Mouse (Mus musculus) midbrain, embryonic 13.5 days (tissue): ENCODE measurements around the gene Tssk1. TPM values are rescaled to one million over a fixed set of nuclear protein-coding genes. Genes with fewer than 3 reads are reported as not detected.

Source experiments
- ATAC-seq: fragments of 200-750 bp; cut with Nextera tagmentation; 2 replicates; pipeline ENCODE4 v1.8.0; 2017; ENCODE audit warnings: mild to moderate bottlenecking, moderate TSS enrichment, moderate library complexity
- H3K27ac ChIP-seq: fragments of 300-500 bp; sonication (generic); 2 replicates; pipeline ENCODE4 v1.5.1; 2015; ENCODE audit warnings: inconsistent platforms, mild to moderate bottlenecking, moderate library complexity
- H3K27me3 ChIP-seq: fragments of 300-500 bp; sonication (generic); 2 replicates; pipeline ENCODE4 v1.6.1; 2015; ENCODE audit warnings: mild to moderate bottlenecking, inconsistent platforms
- H3K36me3 ChIP-seq: fragments of 300-500 bp; sonication (generic); 2 replicates; pipeline ENCODE4 v1.6.1; 2015; ENCODE audit warnings: mild to moderate bottlenecking, inconsistent platforms
- H3K4me1 ChIP-seq: fragments of 300-500 bp; sonication (generic); replicated peaks from 2 replicates; pipeline ENCODE4 v1.6.1; 2015; ENCODE audit warnings: inconsistent platforms
- H3K4me2 ChIP-seq: fragments of 300-500 bp; sonication (generic); replicated peaks from 2 replicates; pipeline ENCODE4 v1.6.1; 2015; ENCODE audit warnings: moderate library complexity, mild to moderate bottlenecking, inconsistent platforms
- H3K4me3 ChIP-seq: fragments of 300-500 bp; sonication (generic); replicated peaks from 2 replicates; pipeline ENCODE4 v1.5.1; 2015; ENCODE audit warnings: mild to moderate bottlenecking, inconsistent platforms
- H3K9ac ChIP-seq: fragments of 300-500 bp; sonication (generic); replicated peaks from 2 replicates; pipeline ENCODE4 v1.6.1; 2015; ENCODE audit warnings: mild to moderate bottlenecking, inconsistent platforms
- H3K9me3 ChIP-seq: fragments of 300-500 bp; sonication (generic); 2 replicates; pipeline ENCODE4 v1.6.1; 2016; ENCODE audit warnings: mild to moderate bottlenecking, inconsistent platforms
- WGBS: fragments of 180-500 bp; shearing (Covaris S2); methylation state at CpG from one replicate; pipeline ENCODE4 v1.1.7; 2015; 5-methylcytosine and 5-hydroxymethylcytosine counted together
- polyA plus RNA-seq: library from polyadenylated mRNA; unstranded; fragments of >200 nt; fragmentation: Nextera tagmentation; extraction: Ambion mirVana; gene quantifications from 2 replicates; pipeline ENCODE4 v1.2.1, GENCODE M21; 2015

Tssk1 gene
- polyA plus RNA-seq, 1 experiment from 2014 or later: 0.07 TPM

DNA sequence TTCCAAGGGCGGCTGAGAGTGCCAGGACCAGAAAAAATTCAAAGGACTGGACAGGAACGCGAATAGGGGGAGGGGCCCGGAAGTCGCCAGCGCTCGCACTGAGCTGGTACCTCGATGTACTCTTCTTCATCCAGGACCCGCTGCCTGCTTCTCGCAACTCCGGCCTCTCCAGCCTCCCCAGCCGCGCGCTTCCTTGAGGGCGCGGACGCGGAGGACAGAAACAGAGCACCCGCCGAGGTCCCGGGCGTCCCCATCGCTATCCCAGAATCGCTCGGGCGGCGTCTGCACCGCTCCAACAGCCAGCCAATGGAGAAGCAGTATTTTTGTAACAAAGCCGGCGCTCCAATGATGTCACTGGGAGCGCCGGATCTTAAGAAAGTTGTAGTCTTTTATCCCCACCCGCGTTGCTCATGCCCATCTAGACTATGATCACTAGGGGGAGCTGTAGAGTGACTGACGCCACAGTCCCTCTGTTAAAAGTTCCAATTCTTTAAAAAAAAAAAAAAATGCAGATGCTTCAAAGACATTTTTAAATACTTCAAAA lies 17.1 kb downstream of the Tssk1 start, which contains the start of gene Ess2:
Ess2 (minus strand) TSS at position 297 of the 544 bp plus-strand sequence.
- H3K4me1 ChIP-seq: peaks cover 25% of the 10 kb centered on the region
- peak; percentile 92 for ATAC-seq
- H3K9ac ChIP-seq: peak within 1 kb of the TSS; percentile 85
- peak within 1 kb of the TSS; percentile 73; the same call in 1 of the 2 replicates for H3K27ac ChIP-seq
- peaks cover 34% of the 10 kb centered on the region for H3K36me3 ChIP-seq
- under 1% methylated on average over 35 of the region's 35 CpGs for WGBS
- peak within 1 kb of the TSS; percentile 85 for H3K4me2 ChIP-seq
- no peaks in the 10 kb centered on the region for H3K9me3 ChIP-seq
- peaks cover 45% of the 10 kb centered on the region for H3K27me3 ChIP-seq
- peak within 1 kb of the TSS; percentile 83 for H3K4me3 ChIP-seq

DNA sequence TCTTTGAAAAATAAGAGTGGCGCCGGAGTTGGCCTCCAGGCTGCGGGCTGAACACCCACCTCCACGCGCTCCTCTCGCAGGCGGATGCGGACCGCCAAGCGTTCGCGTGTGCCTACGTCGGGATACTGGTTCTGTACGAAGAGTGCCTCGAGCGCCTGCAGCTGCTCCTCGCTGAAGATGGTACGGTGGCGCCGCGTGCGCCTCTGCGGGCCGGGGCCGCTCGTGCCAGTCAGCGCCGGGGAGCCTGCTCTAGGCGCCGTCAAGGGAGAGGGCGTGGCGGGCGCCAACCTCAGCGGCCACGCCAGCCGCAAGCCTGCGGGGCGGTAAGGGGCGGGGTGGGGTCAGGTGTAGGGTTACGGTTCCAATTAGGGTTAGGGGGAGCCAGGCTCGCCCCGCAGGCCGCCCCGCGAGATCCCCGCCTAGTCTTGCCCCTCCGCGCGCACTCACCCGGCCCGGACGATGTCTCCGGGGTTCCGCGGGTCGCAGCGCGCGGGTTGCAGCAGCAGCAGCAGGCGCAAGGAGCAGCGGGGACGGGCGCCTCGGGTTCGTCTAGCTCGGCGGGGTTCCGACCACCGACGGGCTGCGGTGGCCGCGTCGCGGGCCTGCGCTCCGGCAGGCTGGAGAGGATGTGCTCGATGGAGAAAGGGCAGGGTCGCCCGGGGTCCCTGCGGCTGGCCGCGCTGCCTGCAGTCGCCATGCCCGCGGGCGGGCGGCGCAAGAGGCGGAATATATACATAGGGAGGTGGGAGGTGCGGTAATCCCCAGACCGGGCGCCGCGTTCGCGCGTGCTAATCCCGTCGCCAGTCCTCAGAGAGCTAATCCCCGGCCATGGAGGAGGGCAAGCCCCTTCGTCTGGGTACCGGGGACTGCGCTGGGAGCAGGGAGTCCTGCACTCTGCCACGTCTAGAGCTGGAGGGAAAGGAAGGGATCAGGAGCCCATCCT lies 20.6 kb downstream of the Tssk1 start, which contains the start of gene Gsc2:
Gsc2 (minus strand) TSS at position 753 of the 943 bp plus-strand sequence.
- Histone ChIP-seq H3K9ac (peak within 1 kb of the TSS; percentile 59), H3K4me2 (peak within 1 kb of the TSS; percentile 53), H3K4me1 (peaks cover 25% of the 10 kb centered on the region), H3K9me3 (no peaks in the 10 kb centered on the region), H3K27me3 (peaks cover 76% of the 10 kb centered on the region), H3K36me3 (no peaks in the 10 kb centered on the region), H3K4me3 (peak within 1 kb of the TSS; percentile 39), H3K27ac (no peak within 1 kb of the TSS)
- under 1% methylated on average over 106 of the region's 106 CpGs for WGBS
- ATAC-seq: peak; percentile 17; the same call in 1 of the 2 replicates

DNA sequence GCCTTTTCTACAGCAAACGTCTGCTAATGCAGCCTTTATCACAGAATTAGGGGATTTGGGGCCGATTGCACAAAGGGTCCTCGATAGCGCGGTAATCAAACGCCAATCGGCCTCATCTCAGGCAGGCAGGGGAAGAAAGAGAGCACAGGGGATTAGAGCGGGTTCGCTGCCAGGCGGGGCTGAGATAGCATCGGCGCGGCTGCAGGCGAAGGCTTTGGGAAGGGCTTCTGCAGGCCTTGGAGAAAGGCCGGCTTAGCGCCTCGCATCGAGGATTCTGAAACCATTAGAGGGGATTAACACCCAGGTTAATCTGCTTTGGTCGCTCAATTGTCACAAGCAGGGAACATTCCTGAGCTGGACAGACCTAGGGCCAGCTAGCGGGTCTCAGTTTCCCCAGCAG lies 26.6 kb downstream of the Tssk1 start:
- peaks cover 38% of the 10 kb centered on the region for H3K27me3 ChIP-seq
- H3K36me3 ChIP-seq: peaks cover 12% of the 10 kb centered on the region
- peak overlapping the region; percentile 97 for H3K4me2 ChIP-seq
- peak overlapping the region; percentile 72 for H3K4me3 ChIP-seq
- peaks cover 32% of the 10 kb centered on the region for H3K4me1 ChIP-seq
- WGBS: 2% methylated on average over 20 of the region's 20 CpGs
- H3K27ac ChIP-seq: peak overlapping the region; percentile 91
- no peaks in the 10 kb centered on the region for H3K9me3 ChIP-seq
- H3K9ac ChIP-seq: peak overlapping the region; percentile 71
- 0 out of 2 replicates have a peak, but pooled peaks have one; percentile 9 for ATAC-seq

DNA sequence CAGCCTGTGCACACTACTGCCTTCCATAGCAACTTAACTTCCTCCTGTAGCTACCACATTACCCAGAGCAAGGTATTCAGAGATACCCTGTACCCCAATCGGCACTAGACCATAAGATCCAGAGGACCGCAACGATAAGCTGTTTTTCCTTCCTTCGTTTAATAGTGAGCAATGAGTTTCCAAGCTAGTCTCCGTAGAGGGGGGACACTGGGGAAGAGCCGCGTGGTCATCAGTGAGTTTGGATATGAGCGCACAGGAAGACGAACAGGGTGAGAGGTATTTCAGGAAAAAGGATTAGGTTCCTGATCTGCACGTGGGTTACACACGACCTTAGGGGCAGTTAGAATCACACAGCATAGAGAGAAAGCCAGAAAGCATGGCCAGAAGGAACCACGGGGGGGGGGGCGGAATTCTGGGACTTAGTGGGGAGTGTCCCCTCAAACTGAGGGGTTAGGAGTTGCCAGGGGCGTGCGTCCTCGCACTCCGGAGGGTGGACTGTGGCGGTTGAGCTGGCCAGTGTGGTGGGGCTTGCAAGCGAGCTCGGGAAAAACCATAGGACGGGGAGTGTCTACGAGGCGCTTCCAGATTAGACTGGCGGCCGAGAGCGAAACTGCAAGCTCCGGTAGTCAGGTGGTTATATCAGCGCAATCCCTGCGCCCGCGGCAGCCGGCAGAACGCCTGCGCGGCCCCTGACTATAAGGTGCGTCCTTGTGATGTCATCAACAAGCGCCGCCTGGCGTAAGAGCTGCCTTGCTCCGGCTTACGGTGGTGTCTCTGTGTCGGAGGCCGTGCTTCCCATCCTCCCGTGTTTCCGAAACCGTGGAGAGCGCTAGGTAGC lies 27.5 kb downstream of the Tssk1 start:
- H3K9ac ChIP-seq: peak overlapping the region; percentile 90
- peaks cover 21% of the 10 kb centered on the region for H3K36me3 ChIP-seq
- H3K4me2 ChIP-seq: peak overlapping the region; percentile 97
- 1% methylated on average over 47 of the region's 47 CpGs for WGBS
- no peaks in the 10 kb centered on the region for H3K9me3 ChIP-seq
- H3K27me3 ChIP-seq: peaks cover 28% of the 10 kb centered on the region
- ATAC-seq: peak; percentile 94
- peaks cover 39% of the 10 kb centered on the region for H3K4me1 ChIP-seq
- peak overlapping the region; percentile 72 for H3K4me3 ChIP-seq
- H3K27ac ChIP-seq: peak overlapping the region; percentile 91

DNA sequence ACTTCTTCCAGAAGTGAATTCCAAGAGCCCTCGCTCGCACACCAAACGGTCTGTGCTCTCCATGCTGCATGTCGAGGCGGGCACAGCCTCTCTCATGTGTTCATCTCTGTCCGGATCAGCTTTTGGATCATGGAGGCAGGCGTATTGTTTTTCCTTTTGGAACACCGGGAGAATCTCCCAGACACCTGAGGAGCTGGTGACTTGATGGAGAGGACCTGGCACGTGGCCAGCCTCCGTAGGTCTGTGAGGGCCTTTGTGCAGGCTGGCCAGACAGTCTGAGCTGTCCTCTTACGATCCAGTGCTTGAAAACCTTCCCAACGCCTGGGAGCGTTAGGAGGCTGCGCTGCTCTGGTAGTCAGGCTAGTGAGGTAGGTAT lies 28.1 kb downstream of the Tssk1 start:
- peak; percentile 35 for ATAC-seq
- H3K27ac ChIP-seq: peak overlapping the region; percentile 91
- under 1% methylated on average over 14 of the region's 14 CpGs for WGBS

DNA sequence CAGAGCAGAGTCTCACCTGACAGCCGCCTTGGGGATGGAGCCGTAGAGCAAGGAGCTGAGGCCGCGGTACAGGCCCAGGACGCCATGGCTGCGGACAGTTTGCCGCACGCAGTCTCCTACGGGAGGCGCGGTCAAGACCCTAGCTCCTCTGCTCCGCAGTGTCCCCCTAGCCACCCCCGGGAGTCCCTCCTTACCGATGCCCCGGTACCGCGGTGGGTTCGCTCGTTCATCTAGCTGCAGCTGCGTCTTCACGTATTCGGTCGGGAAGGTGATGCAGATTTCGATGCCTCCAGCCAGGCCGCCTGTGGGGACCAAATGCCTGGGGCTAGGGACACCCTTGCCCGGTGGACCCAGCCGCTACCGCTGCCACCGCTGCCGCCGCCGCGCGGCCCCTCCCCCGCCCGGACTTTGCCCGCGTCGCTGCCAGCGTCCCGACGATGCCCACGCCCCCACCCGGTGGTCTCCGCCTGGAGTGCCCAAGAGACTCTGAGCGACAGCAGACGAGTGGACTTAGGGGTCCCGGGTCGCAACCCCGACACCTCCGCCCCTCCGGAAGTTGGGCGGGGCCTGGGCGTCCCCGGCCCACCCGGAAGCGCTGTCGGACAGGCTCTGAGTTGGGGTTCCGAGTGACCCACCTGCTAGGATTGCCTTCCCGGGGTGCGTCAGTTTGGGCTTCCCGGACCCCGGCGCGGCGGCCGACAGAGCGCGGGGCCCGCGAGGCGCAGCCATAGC lies 33.5 kb downstream of the Tssk1 start:
- Histone ChIP-seq H3K4me2 (peak overlapping the region; percentile 88), H3K27me3 (no peaks in the 10 kb centered on the region), H3K4me1 (peaks cover 34% of the 10 kb centered on the region), H3K9me3 (no peaks in the 10 kb centered on the region), H3K9ac (peak overlapping the region; percentile 92), H3K36me3 (peaks cover 21% of the 10 kb centered on the region), H3K27ac (peak overlapping the region; percentile 89), H3K4me3 (peak overlapping the region; percentile 66)
- peak; percentile 57 for ATAC-seq
- under 1% methylated on average over 70 of the region's 72 CpGs for WGBS

More for the DNA sequence above, 28.1 kb downstream of the Tssk1 start:
- peaks cover 21% of the 10 kb centered on the region for H3K36me3 ChIP-seq
- H3K4me2 ChIP-seq: peak overlapping the region; percentile 97
- H3K4me1 ChIP-seq: peaks cover 45% of the 10 kb centered on the region
- peak overlapping the region; percentile 72 for H3K4me3 ChIP-seq
- peaks cover 22% of the 10 kb centered on the region for H3K27me3 ChIP-seq
- peak overlapping the region; percentile 90 for H3K9ac ChIP-seq
- no peaks in the 10 kb centered on the region for H3K9me3 ChIP-seq

DNA sequence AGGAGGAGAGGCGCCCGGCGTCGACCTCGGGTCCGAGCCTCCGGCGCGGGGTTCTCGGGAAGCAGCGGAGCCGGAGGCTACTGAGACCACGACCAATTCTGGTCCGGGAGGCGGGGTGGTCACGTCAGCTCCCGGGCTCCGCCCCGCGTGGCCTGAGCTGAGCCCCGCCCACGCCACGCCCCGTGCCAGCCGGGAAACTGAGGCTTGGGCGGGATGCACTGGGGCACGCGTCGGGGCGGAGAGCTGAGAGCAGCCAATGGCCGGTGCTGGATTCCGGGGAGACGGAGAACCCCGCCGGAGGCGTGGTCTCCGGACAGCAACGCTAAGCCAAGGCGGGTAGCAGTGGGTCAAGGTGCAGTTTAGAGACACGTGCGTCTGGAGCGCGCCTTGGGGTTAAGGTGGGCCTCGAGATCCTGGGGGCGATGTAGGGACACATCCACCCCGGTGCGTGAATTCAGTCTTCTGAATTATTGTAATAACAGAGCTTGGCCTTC lies 34.1 kb downstream of the Tssk1 start, which contains the start of gene Slc25a1:
Slc25a1 (minus strand) TSS at position 133 of the 494 bp plus-strand sequence.
- Histone ChIP-seq H3K27ac (peak within 1 kb of the TSS; percentile 89), H3K4me2 (peak within 1 kb of the TSS; percentile 88), H3K36me3 (peaks cover 21% of the 10 kb centered on the region), H3K9ac (peak within 1 kb of the TSS; percentile 92), H3K4me3 (peak within 1 kb of the TSS; percentile 66), H3K27me3 (no peaks in the 10 kb centered on the region), H3K9me3 (no peaks in the 10 kb centered on the region), H3K4me1 (peaks cover 28% of the 10 kb centered on the region)
- under 1% methylated on average over 47 of the region's 47 CpGs for WGBS
- peak; percentile 78 for ATAC-seq

DNA sequence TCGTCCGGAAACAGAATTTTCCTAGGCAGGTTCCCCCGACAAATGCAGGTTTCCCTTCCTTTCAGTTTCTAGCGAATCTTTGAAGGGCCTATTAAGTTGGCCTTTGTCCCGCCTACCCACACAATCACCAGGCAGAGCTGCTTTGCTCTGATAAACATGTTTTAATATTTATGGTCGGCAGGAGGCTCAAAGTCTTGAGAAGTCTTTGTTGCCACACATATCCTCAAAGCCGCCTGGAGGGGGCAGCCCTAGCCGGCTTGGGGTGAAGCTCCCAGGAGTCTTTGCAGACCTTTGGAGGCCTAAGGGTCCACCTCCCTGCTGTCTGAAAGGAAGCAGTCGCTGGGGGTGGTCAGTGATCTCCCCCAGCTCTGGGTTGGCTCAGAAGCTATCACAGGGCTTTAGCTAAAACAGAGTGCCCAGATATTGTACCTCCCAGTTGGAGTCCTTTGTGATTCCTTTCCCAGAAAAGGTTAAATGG lies 34.6 kb downstream of the Tssk1 start:
- Histone ChIP-seq H3K4me2 (peak overlapping the region; percentile 88), H3K36me3 (peaks cover 21% of the 10 kb centered on the region), H3K9ac (peak overlapping the region; percentile 92), H3K27ac (peak overlapping the region; percentile 89), H3K4me1 (peaks cover 24% of the 10 kb centered on the region), H3K4me3 (peak overlapping the region; percentile 66), H3K9me3 (no peaks in the 10 kb centered on the region), H3K27me3 (peaks cover 2% of the 10 kb centered on the region; the same call in 1 of the 2 replicates)
- 0% methylated on average over 9 of the region's 9 CpGs for WGBS
- ATAC-seq: peak; percentile 43

DNA sequence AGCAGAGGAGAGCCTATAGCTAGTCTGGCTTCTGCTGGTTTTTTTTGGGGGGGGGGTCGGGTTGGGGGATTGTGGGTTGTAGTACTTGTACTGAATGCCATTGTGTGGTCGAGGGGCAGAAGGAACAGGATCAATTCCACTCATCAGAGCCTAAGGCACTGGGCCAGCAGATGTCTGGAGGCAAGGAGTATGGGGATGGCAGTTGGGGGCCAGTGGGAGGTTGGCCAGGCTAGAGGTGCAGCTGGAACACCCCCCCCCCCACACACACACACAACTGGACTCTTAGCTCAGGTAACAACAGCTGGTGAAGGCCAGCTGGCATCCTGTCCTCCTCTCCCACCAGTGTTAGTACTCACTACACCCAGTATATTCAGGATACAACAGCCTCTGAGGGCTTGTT lies 35.2 kb downstream of the Tssk1 start:
- no peak overlapping the region for H3K4me2 ChIP-seq
- ATAC-seq: peak; percentile 9
- no peak overlapping the region for H3K9ac ChIP-seq
- peaks cover 2% of the 10 kb centered on the region; the same call in 1 of the 2 replicates for H3K27me3 ChIP-seq
- no peak overlapping the region for H3K4me3 ChIP-seq
- peak overlapping the region; percentile 89 for H3K27ac ChIP-seq
- no peaks in the 10 kb centered on the region for H3K9me3 ChIP-seq
- peaks cover 24% of the 10 kb centered on the region for H3K4me1 ChIP-seq
- peaks cover 21% of the 10 kb centered on the region for H3K36me3 ChIP-seq
- 12% methylated on average over 2 of the region's 2 CpGs for WGBS

DNA sequence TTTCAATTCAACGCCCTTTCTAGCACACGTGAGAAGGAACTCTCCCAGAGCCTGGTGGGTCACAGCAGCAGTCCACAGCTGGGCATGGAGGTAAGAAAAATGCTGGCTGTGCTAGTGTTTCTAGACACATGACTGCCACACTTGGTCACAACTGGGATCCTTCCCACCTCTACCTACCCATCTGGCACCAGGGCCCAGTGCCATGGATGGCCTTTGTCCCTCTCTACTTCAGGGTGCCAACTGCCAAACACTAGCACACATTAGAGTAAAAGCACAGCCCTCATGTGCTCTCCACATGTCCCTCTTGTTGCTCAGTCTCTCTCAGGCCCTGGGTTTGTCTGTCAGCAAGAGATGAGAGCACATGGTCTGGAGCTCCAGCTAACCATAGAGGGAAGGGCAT lies 35.6 kb downstream of the Tssk1 start:
- peak overlapping the region; percentile 32 for H3K27ac ChIP-seq
- ATAC-seq: no peak
- peaks cover 2% of the 10 kb centered on the region; the same call in 1 of the 2 replicates for H3K27me3 ChIP-seq
- peaks cover 24% of the 10 kb centered on the region for H3K4me1 ChIP-seq
- 61% methylated on average over 2 of the region's 2 CpGs for WGBS
- H3K36me3 ChIP-seq: peaks cover 19% of the 10 kb centered on the region
- no peak overlapping the region for H3K9ac ChIP-seq
- H3K4me3 ChIP-seq: no peak overlapping the region
- H3K4me2 ChIP-seq: no peak overlapping the region
- no peaks in the 10 kb centered on the region for H3K9me3 ChIP-seq
